Mouse (Mus musculus) forebrain, embryonic 14.5 days (tissue): Measurements from ENCODE around the gene Btbd9. TPM values are rescaled to one million over a fixed set of nuclear protein-coding genes. Genes with fewer than 3 reads are reported as not detected.

Experiments
- ATAC-seq: fragments of 200-750 bp; cut with Nextera tagmentation; 2 replicates; pipeline ENCODE4 v1.8.0; 2017; ENCODE audit warnings: mild to moderate bottlenecking, moderate library complexity
- DNase-seq: peaks from one replicate; pipeline ENCODE4 v3.0.0-alpha.2; 2015; ENCODE audit warnings: low spot score
- H3K27ac ChIP-seq: fragments of 300-500 bp; sonication (generic); 2 replicates; pipeline ENCODE4 v1.5.1; 2014; ENCODE audit warnings: low read depth, mild to moderate bottlenecking, control low read depth, low read length, moderate library complexity
- H3K27me3 ChIP-seq: fragments of 300-500 bp; sonication (generic); replicated peaks from 2 replicates; pipeline ENCODE4 v1.6.1; 2014; ENCODE audit warnings: low read length, control low read depth, mixed read lengths; ENCODE audit not compliant: control insufficient read depth, insufficient read depth
- H3K36me3 ChIP-seq: fragments of 300-500 bp; sonication (generic); 2 replicates; pipeline ENCODE4 v1.6.1; 2014; ENCODE audit warnings: low read length, control low read depth; ENCODE audit not compliant: control insufficient read depth, insufficient read depth
- H3K4me1 ChIP-seq: fragments of 300-500 bp; sonication (generic); 2 replicates; pipeline ENCODE4 v1.6.1; 2014; ENCODE audit warnings: antibody characterized with exemption, low read length, control low read depth; ENCODE audit not compliant: control insufficient read depth, insufficient read depth
- H3K4me2 ChIP-seq: fragments of 300-500 bp; sonication (generic); 2 replicates; pipeline ENCODE4 v1.6.1; 2014; ENCODE audit warnings: mild to moderate bottlenecking, control low read depth, low read length
- H3K4me3 ChIP-seq: fragments of 300-500 bp; sonication (generic); 2 replicates; pipeline ENCODE4 v1.5.1; 2014; ENCODE audit warnings: low read depth, low read length, control low read depth
- H3K9ac ChIP-seq: fragments of 300-500 bp; sonication (generic); 2 replicates; pipeline ENCODE4 v1.6.1; 2014; ENCODE audit warnings: mild to moderate bottlenecking, low read length, control low read depth, moderate library complexity
- H3K9me3 ChIP-seq: fragments of 300-500 bp; sonication (generic); replicated peaks from 2 replicates; pipeline ENCODE4 v1.6.1; 2016; ENCODE audit warnings: low read length, control low read depth, mixed read lengths; ENCODE audit not compliant: control insufficient read depth
- WGBS: fragments of 180-500 bp; shearing (Covaris S2); extraction: QIAGEN DNeasy Blood & Tissue Kit; methylation state at CpG from one replicate; pipeline ENCODE4 v1.1.7; 2014; 5-methylcytosine and 5-hydroxymethylcytosine counted together
- polyA plus RNA-seq: library from polyadenylated mRNA; unstranded; fragments of >200 nt; fragmentation: Nextera tagmentation; extraction: Ambion mirVana; gene quantifications from 2 replicates; pipeline ENCODE4 v1.2.1, GENCODE M21; 2014

The Btbd9 gene
- polyA plus RNA-seq, 1 experiment from 2014 or later: 73.7 TPM

DNA sequence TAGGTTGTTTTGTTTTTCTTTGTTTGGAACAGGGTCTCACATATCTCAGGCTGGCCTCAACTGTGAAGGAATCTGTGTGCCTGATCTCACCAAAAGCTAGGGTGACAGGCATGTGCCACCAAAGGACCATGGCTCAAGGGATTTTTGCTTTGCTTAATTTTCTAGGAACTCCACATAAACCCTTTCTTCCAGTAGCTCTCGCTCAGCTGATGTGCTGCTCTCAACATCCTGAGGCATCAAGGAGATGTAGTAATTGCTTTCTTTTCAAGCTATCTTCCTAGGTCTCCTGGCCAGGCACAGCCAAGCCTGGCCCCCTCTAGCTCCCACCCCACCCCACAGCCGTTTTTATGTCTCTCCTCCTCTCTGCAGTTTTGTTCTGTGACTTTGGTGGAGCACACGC is 231.3 kb downstream of the Btbd9 start:
- Histone ChIP-seq H3K4me1 (peaks cover 24% of the 10 kb centered on the region), H3K4me3 (no peak overlapping the region), H3K27ac (no peak overlapping the region), H3K9me3 (no peaks in the 10 kb centered on the region), H3K27me3 (no peaks in the 10 kb centered on the region), H3K36me3 (no peaks in the 10 kb centered on the region), H3K4me2 (no peak overlapping the region), H3K9ac (no peak overlapping the region)
- ATAC-seq: no peak
- DNase-seq: no peak
- 84% methylated on average over 3 of the region's 3 CpGs for WGBS

DNA sequence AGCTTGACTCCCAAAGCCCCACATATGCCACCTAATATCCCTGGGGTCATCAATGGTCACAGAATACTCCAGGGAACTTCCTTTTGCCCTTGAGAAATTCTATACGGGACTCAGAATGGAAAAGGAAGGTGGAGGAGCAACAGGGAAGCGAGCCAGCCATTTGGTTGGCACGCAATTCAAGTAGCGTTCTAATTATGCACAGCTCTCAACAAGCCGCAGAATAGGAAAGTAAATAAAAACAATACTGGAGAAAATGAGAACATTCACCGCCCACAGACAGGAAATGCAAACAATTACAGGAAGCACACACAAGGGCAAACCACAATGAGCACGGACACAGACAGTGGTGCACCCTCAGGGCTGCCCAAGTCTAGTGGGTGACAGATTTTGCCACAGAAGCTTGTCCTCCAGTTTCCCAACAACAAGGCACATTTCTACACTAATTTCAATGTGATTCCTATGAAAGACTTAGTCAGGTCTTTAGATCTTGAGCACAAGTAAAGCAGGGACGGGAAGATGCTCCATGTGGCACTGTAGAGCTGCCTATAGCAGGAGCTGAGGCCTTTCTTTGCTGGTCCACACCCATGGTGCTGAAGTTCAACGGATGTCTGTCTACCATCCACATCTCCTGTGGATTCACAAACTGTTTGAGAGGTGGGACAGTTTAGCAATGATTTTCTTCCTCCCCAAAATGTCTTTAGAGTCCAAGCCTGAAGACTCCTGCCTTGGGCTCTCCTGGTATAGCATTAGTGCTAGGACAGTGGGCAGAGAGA is 232.4 kb downstream of the Btbd9 start:
- peaks cover 24% of the 10 kb centered on the region for H3K4me1 ChIP-seq
- DNase-seq: peak; percentile 46
- no peak overlapping the region for H3K4me2 ChIP-seq

DNA sequence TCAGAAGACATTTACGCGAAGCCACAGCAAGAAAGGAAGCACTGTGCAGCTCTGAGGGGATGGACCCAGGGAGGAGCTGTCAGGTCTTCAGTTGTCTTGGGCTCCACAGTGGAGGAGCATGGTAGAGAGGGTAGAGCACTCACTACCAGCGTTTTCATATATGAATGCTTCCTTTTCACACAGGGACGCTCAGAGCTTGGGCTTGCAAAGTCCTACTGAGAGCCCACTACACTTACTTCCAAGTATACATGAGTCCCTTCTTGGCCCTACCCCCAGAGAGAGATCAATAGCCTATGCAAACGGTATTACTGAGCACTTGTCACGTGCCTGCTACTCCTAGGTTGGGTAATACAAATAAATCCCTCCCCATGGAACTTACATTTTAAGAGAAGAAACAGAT is 234.7 kb downstream of the Btbd9 start:
- no peak overlapping the region for H3K27ac ChIP-seq
- DNase-seq (no peak), ATAC-seq (no peak)
- H3K9me3 ChIP-seq: no peaks in the 10 kb centered on the region
- peaks cover 11% of the 10 kb centered on the region for H3K4me1 ChIP-seq
- 84% methylated on average over 6 of the region's 6 CpGs for WGBS
- no peak overlapping the region for H3K9ac ChIP-seq
- no peak overlapping the region for H3K4me2 ChIP-seq
- H3K27me3 ChIP-seq: no peaks in the 10 kb centered on the region
- H3K36me3 ChIP-seq: no peaks in the 10 kb centered on the region
- H3K4me3 ChIP-seq: no peak overlapping the region

More for the DNA sequence above, 232.4 kb downstream of the Btbd9 start:
- Histone ChIP-seq H3K36me3 (no peaks in the 10 kb centered on the region), H3K9ac (no peak overlapping the region), H3K27me3 (no peaks in the 10 kb centered on the region), H3K27ac (no peak overlapping the region), H3K4me3 (no peak overlapping the region), H3K9me3 (no peaks in the 10 kb centered on the region)
- 48% methylated on average over 9 of the region's 9 CpGs for WGBS
- ATAC-seq: no peak

DNA sequence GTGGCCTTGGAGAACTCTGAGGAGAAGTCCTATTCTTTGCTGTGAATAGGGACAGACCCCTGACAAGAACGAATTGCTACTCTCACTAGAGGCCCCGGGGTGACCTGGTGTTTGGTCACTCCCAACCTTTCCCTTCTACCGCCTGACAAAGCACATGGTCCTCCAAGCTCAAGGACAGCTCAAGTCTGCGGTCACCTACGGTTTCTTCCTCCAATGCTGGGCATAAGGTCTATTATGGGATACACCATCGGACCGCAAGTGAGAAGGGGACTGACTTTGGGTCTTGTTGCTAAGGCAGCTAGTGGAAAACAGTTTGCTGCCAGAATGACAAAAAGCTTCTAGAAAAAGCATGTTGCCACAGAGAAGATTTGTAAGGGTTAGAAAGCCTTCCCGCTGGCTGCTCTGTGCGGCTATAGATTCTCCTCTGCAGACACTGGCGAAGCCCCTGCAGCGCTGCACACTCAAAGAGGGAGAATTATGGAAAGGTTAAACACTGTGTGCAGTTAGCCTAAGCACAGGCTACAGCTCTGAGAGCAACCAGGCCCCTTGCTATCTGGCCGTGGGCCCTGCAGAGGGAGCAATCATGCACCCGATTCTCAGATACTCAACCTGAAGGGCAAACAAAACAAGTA is 235.7 kb downstream of the Btbd9 start:
- Histone ChIP-seq H3K9ac (no peak overlapping the region), H3K4me1 (peaks cover 11% of the 10 kb centered on the region), H3K9me3 (no peaks in the 10 kb centered on the region), H3K27me3 (no peaks in the 10 kb centered on the region), H3K36me3 (no peaks in the 10 kb centered on the region), H3K4me3 (no peak overlapping the region), H3K4me2 (no peak overlapping the region), H3K27ac (no peak overlapping the region)
- no peak for ATAC-seq
- peak; percentile 33 for DNase-seq
- WGBS: 69% methylated on average over 13 of the region's 13 CpGs

DNA sequence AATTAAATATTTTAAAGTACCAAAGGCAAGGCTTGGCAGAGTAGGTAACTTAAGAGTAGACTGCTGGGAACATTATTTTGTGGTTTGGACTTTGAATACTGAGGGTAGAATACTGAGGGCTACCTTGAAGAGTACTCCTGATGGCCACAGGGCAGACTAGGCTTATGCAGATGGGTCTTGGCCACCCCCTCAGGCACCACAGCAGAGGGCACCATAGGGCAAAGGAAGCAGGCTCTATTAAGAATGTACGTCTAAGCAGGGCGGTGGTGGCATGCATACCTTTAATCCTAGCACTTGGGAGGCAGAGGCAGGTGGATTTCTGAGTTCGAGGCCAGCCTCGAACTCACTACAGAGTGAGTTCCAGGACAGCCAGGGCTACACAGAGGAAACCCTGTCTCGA is 237.0 kb downstream of the Btbd9 start:
- Histone ChIP-seq H3K36me3 (no peaks in the 10 kb centered on the region), H3K27ac (no peak overlapping the region), H3K4me2 (no peak overlapping the region), H3K4me1 (peaks cover 9% of the 10 kb centered on the region), H3K4me3 (no peak overlapping the region), H3K9ac (no peak overlapping the region), H3K9me3 (no peaks in the 10 kb centered on the region), H3K27me3 (no peaks in the 10 kb centered on the region)
- no peak for ATAC-seq
- 93% methylated on average over 5 of the region's 5 CpGs for WGBS
- no peak for DNase-seq

DNA sequence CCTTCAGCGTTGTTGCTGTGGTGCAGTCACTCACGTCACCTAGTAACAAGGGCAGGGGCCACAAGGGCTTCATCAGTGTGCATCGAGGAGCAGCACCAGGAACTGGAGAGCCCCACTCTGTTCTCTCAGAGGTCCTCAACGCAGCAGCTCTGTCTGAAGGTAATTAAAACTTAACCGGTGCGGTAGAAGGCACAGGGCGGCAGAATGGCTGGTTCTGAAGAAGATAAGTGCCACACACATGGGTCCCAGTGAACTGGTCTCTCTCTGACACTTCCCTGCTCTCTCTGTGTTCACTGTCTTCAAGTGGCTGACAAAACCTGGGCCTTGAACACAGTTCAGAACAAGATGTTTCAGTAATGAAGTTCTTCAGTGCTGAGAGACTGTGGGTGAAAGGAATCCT is 239.5 kb downstream of the Btbd9 start:
- no peak overlapping the region for H3K4me3 ChIP-seq
- DNase-seq: no peak
- H3K9ac ChIP-seq: no peak overlapping the region
- 65% methylated on average over 7 of the region's 7 CpGs for WGBS
- H3K4me2 ChIP-seq: no peak overlapping the region
- no peaks in the 10 kb centered on the region for H3K9me3 ChIP-seq
- no peaks in the 10 kb centered on the region for H3K36me3 ChIP-seq
- peaks cover 2% of the 10 kb centered on the region; the same call in 1 of the 2 replicates for H3K4me1 ChIP-seq
- no peak overlapping the region for H3K27ac ChIP-seq
- no peak for ATAC-seq
- no peaks in the 10 kb centered on the region for H3K27me3 ChIP-seq

DNA sequence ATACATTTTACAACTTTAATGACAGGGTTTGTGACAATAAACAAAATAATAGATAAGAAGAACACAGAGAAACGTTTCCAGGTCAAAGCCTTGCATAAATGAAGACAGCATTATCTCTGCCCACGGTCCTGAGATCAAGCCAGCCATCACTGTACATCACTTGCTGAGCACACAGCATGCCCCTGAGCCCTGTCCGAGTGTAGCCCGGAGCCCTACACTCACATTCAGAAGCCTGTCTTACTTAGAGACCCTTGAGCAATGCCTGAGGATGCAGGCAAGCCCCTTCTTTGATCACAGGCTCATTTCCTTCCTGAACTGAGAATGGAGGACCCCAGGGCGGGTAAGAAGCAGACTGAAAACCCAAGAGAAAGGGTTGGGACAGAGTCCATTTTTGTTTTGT is 240.0 kb downstream of the Btbd9 start:
- Histone ChIP-seq H3K4me1 (peaks cover 2% of the 10 kb centered on the region; the same call in 1 of the 2 replicates), H3K27me3 (no peaks in the 10 kb centered on the region), H3K9ac (no peak overlapping the region), H3K9me3 (no peaks in the 10 kb centered on the region), H3K4me3 (no peak overlapping the region), H3K4me2 (no peak overlapping the region), H3K36me3 (no peaks in the 10 kb centered on the region), H3K27ac (no peak overlapping the region)
- DNase-seq (no peak), ATAC-seq (no peak)
- 67% methylated on average over 5 of the region's 5 CpGs for WGBS

DNA sequence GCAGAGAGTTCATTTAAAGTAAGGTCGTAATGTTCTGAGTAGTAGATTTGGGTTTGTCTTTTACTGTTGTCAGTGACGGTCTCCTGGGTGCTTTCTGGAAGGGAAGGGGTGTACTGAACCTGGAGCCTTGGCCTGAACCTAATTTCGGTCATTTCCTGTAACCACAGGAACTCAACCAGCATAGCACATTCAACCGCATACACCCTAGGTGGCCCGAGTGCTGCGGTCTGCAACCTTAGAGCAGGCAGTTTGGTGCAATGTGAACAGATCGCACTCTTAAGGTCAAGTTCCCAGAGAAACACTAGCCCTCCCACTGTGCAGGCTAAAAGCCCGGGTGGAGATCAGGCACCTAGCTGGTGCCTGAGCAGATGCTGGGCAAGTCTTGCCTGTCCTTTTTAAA is 240.5 kb downstream of the Btbd9 start:
- DNase-seq (no peak), ATAC-seq (no peak)
- H3K27ac ChIP-seq: no peak overlapping the region
- H3K9ac ChIP-seq: no peak overlapping the region
- peaks cover 2% of the 10 kb centered on the region; the same call in 1 of the 2 replicates for H3K4me1 ChIP-seq
- no peaks in the 10 kb centered on the region for H3K9me3 ChIP-seq
- H3K36me3 ChIP-seq: no peaks in the 10 kb centered on the region
- no peak overlapping the region for H3K4me3 ChIP-seq
- 74% methylated on average over 8 of the region's 8 CpGs for WGBS
- H3K4me2 ChIP-seq: no peak overlapping the region
- no peaks in the 10 kb centered on the region for H3K27me3 ChIP-seq

DNA sequence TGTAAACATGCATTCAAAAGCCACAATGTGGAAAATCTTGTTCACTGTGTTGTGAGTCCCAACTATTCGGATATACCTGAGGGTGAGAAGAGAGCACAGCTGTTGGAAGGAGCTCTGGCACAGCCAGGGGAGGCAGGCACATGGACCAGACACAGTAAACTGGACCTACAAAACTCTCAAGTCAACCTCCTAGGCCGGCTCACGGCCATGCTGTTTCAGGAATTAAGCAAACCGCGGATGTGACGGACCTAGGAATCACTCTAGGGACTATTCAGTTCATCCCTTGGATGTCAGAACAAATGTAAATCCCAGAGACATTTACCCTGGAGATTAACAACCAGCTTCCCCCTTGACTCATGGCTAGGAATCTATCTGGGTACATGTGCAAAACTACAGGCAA is 242.0 kb downstream of the Btbd9 start:
- no peaks in the 10 kb centered on the region for H3K27me3 ChIP-seq
- no peak overlapping the region for H3K9ac ChIP-seq
- H3K36me3 ChIP-seq: no peaks in the 10 kb centered on the region
- no peak overlapping the region for H3K4me3 ChIP-seq
- H3K4me2 ChIP-seq: no peak overlapping the region
- H3K4me1 ChIP-seq: peaks cover 2% of the 10 kb centered on the region; the same call in 1 of the 2 replicates
- 80% methylated on average over 6 of the region's 6 CpGs for WGBS
- H3K27ac ChIP-seq: no peak overlapping the region
- no peaks in the 10 kb centered on the region for H3K9me3 ChIP-seq
- DNase-seq (no peak), ATAC-seq (no peak)
